Mouse (Mus musculus): ENCODE measurements around the gene Nexmif. TPM values are rescaled to one million over a fixed set of nuclear protein-coding genes. Genes with fewer than 3 reads are reported as not detected.
A peak's percentile ranks its signal among the peaks of the same experiment; 100 is the strongest.

Gene Nexmif
- 1.8 TPM in 2 replicates for polyA plus RNA-seq (2014; fragmentation: Nextera tagmentation; extraction: Ambion mirVana)

- no peaks in the 10 kb centered on the region for H3K36me3 ChIP-seq (ENCODE audit: control insufficient read depth, insufficient read depth, low read length)
- peak within 1 kb of the TSS; percentile 11; the same call in 1 of the 2 replicates for H3K27ac ChIP-seq (ENCODE audit: low read depth, low read length)
- ATAC-seq (ENCODE audit: insufficient read depth, low FRiP score, low TSS enrichment) (peak; percentile 78), DNase-seq (ENCODE audit: low spot score) (peak; percentile 56)
- no peaks in the 10 kb centered on the region; the same call in 1 of the 2 replicates for H3K9me3 ChIP-seq (ENCODE audit: control insufficient read depth, low read length)
- H3K4me1 ChIP-seq (ENCODE audit: control insufficient read depth, insufficient read depth, low read length) = no peaks in the 10 kb centered on the region
- H3K4me2 ChIP-seq (ENCODE audit: low read depth) = peak within 1 kb of the TSS; percentile 63
- H3K4me3 ChIP-seq (ENCODE audit: low read depth, low read length) = peak within 1 kb of the TSS; percentile 51
- 14% methylated on average over 37 of the region's 70 CpGs for WGBS
- peaks cover 13% of the 10 kb centered on the region; the same call in 1 of the 2 replicates for H3K27me3 ChIP-seq (ENCODE audit: control insufficient read depth, insufficient read depth, low read length)
- H3K9ac ChIP-seq (ENCODE audit: low read length) = peak within 1 kb of the TSS; percentile 61
Observed at GRCm38 (mm10) chrX:104200736-104201591, at the start of gene Nexmif. Gene Nexmif (minus strand): TSS chrX:104201185.

- Histone ChIP-seq H3K27me3 (ENCODE audit: control insufficient read depth, insufficient read depth, low read length) (no peaks in the 10 kb centered on the region; the same call in 1 of the 2 replicates), H3K27ac (ENCODE audit: low read depth, low read length) (no peak overlapping the region), H3K4me2 (ENCODE audit: low read depth) (no peak overlapping the region), H3K4me3 (ENCODE audit: low read depth, low read length) (no peak overlapping the region), H3K9me3 (ENCODE audit: control insufficient read depth, low read length) (no peaks in the 10 kb centered on the region), H3K36me3 (ENCODE audit: control insufficient read depth, insufficient read depth, low read length) (no peaks in the 10 kb centered on the region), H3K9ac (ENCODE audit: low read length) (no peak overlapping the region), H3K4me1 (ENCODE audit: control insufficient read depth, insufficient read depth, low read length) (no peaks in the 10 kb centered on the region)
- ATAC-seq (ENCODE audit: insufficient read depth, low FRiP score, low TSS enrichment) (no peak), DNase-seq (ENCODE audit: low spot score) (no peak)
- WGBS = 73% methylated on average over 2 of the region's 2 CpGs
Observed at GRCm38 (mm10) chrX:104208701-104209100, 7.7 kb upstream of the Nexmif start.

- no peaks in the 10 kb centered on the region for H3K36me3 ChIP-seq (ENCODE audit: control insufficient read depth, insufficient read depth, low read length)
- H3K9ac ChIP-seq (ENCODE audit: low read length) = peak overlapping the region; percentile 61
- peak overlapping the region; percentile 63 for H3K4me2 ChIP-seq (ENCODE audit: low read depth)
- H3K27me3 ChIP-seq (ENCODE audit: control insufficient read depth, insufficient read depth, low read length) = peaks cover 13% of the 10 kb centered on the region; the same call in 1 of the 2 replicates
- H3K9me3 ChIP-seq (ENCODE audit: control insufficient read depth, low read length) = no peaks in the 10 kb centered on the region; the same call in 1 of the 2 replicates
- H3K4me1 ChIP-seq (ENCODE audit: control insufficient read depth, insufficient read depth, low read length) = no peaks in the 10 kb centered on the region
- no peak overlapping the region for H3K27ac ChIP-seq (ENCODE audit: low read depth, low read length)
- 24% methylated on average over 19 of the region's 21 CpGs for whole genome bisulfite sequencing
- DNase-seq (ENCODE audit: low spot score) (peak; percentile 17), ATAC-seq (ENCODE audit: insufficient read depth, low FRiP score, low TSS enrichment) (peak; percentile 33)
- peak overlapping the region; percentile 51 for H3K4me3 ChIP-seq (ENCODE audit: low read depth, low read length)
Observed at GRCm38 (mm10) chrX:104201592-104202139, 681 bp upstream of the Nexmif start.

GRCm38 (mm10) chrX:104200388-104200735, 623 bp downstream of the Nexmif start:
- no peaks in the 10 kb centered on the region for H3K36me3 ChIP-seq (ENCODE audit: control insufficient read depth, insufficient read depth, low read length)
- H3K4me3 ChIP-seq (ENCODE audit: low read depth, low read length) = peak overlapping the region; percentile 51
- H3K9me3 ChIP-seq (ENCODE audit: control insufficient read depth, low read length) = no peaks in the 10 kb centered on the region; the same call in 1 of the 2 replicates
- H3K4me1 ChIP-seq (ENCODE audit: control insufficient read depth, insufficient read depth, low read length) = no peaks in the 10 kb centered on the region
- H3K27me3 ChIP-seq (ENCODE audit: control insufficient read depth, insufficient read depth, low read length) = peaks cover 13% of the 10 kb centered on the region; the same call in 1 of the 2 replicates
- 14% methylated on average over 10 of the region's 37 CpGs for WGBS
- DNase-seq (ENCODE audit: low spot score) (peak; percentile 46), ATAC-seq (ENCODE audit: insufficient read depth, low FRiP score, low TSS enrichment) (no peak; the same call in none of the 2 replicates)
- peak overlapping the region; percentile 61 for H3K9ac ChIP-seq (ENCODE audit: low read length)
- H3K4me2 ChIP-seq (ENCODE audit: low read depth) = peak overlapping the region; percentile 63
- H3K27ac ChIP-seq (ENCODE audit: low read depth, low read length) = peak overlapping the region; percentile 11; the same call in 1 of the 2 replicates

GRCm38 (mm10) chrX:104199611-104200387, 1.2 kb downstream of the Nexmif start:
- Histone ChIP-seq H3K27me3 (ENCODE audit: control insufficient read depth, insufficient read depth, low read length) (peaks cover 13% of the 10 kb centered on the region), H3K27ac (ENCODE audit: low read depth, low read length) (no peak overlapping the region), H3K4me1 (ENCODE audit: control insufficient read depth, insufficient read depth, low read length) (no peaks in the 10 kb centered on the region), H3K36me3 (ENCODE audit: control insufficient read depth, insufficient read depth, low read length) (no peaks in the 10 kb centered on the region), H3K9ac (ENCODE audit: low read length) (peak overlapping the region; percentile 61), H3K4me3 (ENCODE audit: low read depth, low read length) (peak overlapping the region; percentile 51), H3K4me2 (ENCODE audit: low read depth) (peak overlapping the region; percentile 63), H3K9me3 (ENCODE audit: control insufficient read depth, low read length) (no peaks in the 10 kb centered on the region; the same call in 1 of the 2 replicates)
- DNase-seq (ENCODE audit: low spot score) (peak; percentile 67), ATAC-seq (ENCODE audit: insufficient read depth, low FRiP score, low TSS enrichment) (peak; percentile 57)
- 20% methylated on average over 42 of the region's 100 CpGs for WGBS

- no peaks in the 10 kb centered on the region for H3K36me3 ChIP-seq (ENCODE audit: control insufficient read depth, insufficient read depth, low read length)
- no peaks in the 10 kb centered on the region for H3K4me1 ChIP-seq (ENCODE audit: control insufficient read depth, insufficient read depth, low read length)
- no peak overlapping the region for H3K27ac ChIP-seq (ENCODE audit: low read depth, low read length)
- H3K9ac ChIP-seq (ENCODE audit: low read length) = no peak overlapping the region
- no peaks in the 10 kb centered on the region; the same call in 1 of the 2 replicates for H3K9me3 ChIP-seq (ENCODE audit: control insufficient read depth, low read length)
- 60% methylated on average over 5 of the region's 5 CpGs for WGBS
- H3K4me2 ChIP-seq (ENCODE audit: low read depth) = peak overlapping the region; percentile 63
- no peak for ATAC-seq (ENCODE audit: insufficient read depth, low FRiP score, low TSS enrichment)
- peak overlapping the region; percentile 51; the same call in 1 of the 2 replicates for H3K4me3 ChIP-seq (ENCODE audit: low read depth, low read length)
- peaks cover 13% of the 10 kb centered on the region; the same call in 1 of the 2 replicates for H3K27me3 ChIP-seq (ENCODE audit: control insufficient read depth, insufficient read depth, low read length)
- no peak for DNase-seq (ENCODE audit: low spot score)
Observed at GRCm38 (mm10) chrX:104199070-104199469, 1.9 kb downstream of the Nexmif start.

- no peak for DNase-seq (ENCODE audit: low spot score)
- Histone ChIP-seq H3K36me3 (ENCODE audit: control insufficient read depth, insufficient read depth, low read length) (no peaks in the 10 kb centered on the region), H3K27ac (ENCODE audit: low read depth, low read length) (no peak overlapping the region), H3K27me3 (ENCODE audit: control insufficient read depth, insufficient read depth, low read length) (peaks cover 13% of the 10 kb centered on the region; the same call in 1 of the 2 replicates), H3K4me2 (ENCODE audit: low read depth) (no peak overlapping the region), H3K9ac (ENCODE audit: low read length) (no peak overlapping the region), H3K4me3 (ENCODE audit: low read depth, low read length) (no peak overlapping the region), H3K9me3 (ENCODE audit: control insufficient read depth, low read length) (no peaks in the 10 kb centered on the region; the same call in 1 of the 2 replicates), H3K4me1 (ENCODE audit: control insufficient read depth, insufficient read depth, low read length) (no peaks in the 10 kb centered on the region)
- WGBS = 62% methylated on average over 5 of the region's 5 CpGs
- no peak for ATAC-seq (ENCODE audit: insufficient read depth, low FRiP score, low TSS enrichment)
Observed at GRCm38 (mm10) chrX:104196561-104196960, 4.4 kb downstream of the Nexmif start.

GRCm38 (mm10) chrX:104179257-104179656, 21.7 kb downstream of the Nexmif start:
- no peak for ATAC-seq (ENCODE audit: insufficient read depth, low FRiP score, low TSS enrichment)
- Histone ChIP-seq H3K36me3 (ENCODE audit: control insufficient read depth, insufficient read depth, low read length) (no peaks in the 10 kb centered on the region), H3K27ac (ENCODE audit: low read depth, low read length) (no peak overlapping the region), H3K4me1 (ENCODE audit: control insufficient read depth, insufficient read depth, low read length) (no peaks in the 10 kb centered on the region), H3K9ac (ENCODE audit: low read length) (no peak overlapping the region), H3K4me2 (ENCODE audit: low read depth) (no peak overlapping the region), H3K9me3 (ENCODE audit: control insufficient read depth, low read length) (no peaks in the 10 kb centered on the region), H3K27me3 (ENCODE audit: control insufficient read depth, insufficient read depth, low read length) (no peaks in the 10 kb centered on the region), H3K4me3 (ENCODE audit: low read depth, low read length) (no peak overlapping the region)
- DNase-seq (ENCODE audit: low spot score) = peak; percentile 16
- WGBS = 15% methylated on average over 2 of the region's 2 CpGs

Data from neural tube, embryonic 11.5 days (tissue).